Mouse (Mus musculus) adrenal gland, postnatal 10 days (tissue): ENCODE measurements around the gene Rhobtb1. TPM values are rescaled to one million over a fixed set of nuclear protein-coding genes. Genes with fewer than 3 reads are reported as not detected.

Experiments used
- DNase-seq: peaks from one replicate; pipeline ENCODE4 v3.0.0; 2021; ENCODE audit warnings: mixed read lengths
- total RNA-seq, 2 experiments: library from RNA; stranded (reverse); gene quantifications; 2 replicates each; pipeline ENCODE4 v1.2.3; 2021

The Rhobtb1 gene
- total RNA-seq, 2 experiments from 2014 or later, result 22.3 to 25.6 TPM

DNA sequence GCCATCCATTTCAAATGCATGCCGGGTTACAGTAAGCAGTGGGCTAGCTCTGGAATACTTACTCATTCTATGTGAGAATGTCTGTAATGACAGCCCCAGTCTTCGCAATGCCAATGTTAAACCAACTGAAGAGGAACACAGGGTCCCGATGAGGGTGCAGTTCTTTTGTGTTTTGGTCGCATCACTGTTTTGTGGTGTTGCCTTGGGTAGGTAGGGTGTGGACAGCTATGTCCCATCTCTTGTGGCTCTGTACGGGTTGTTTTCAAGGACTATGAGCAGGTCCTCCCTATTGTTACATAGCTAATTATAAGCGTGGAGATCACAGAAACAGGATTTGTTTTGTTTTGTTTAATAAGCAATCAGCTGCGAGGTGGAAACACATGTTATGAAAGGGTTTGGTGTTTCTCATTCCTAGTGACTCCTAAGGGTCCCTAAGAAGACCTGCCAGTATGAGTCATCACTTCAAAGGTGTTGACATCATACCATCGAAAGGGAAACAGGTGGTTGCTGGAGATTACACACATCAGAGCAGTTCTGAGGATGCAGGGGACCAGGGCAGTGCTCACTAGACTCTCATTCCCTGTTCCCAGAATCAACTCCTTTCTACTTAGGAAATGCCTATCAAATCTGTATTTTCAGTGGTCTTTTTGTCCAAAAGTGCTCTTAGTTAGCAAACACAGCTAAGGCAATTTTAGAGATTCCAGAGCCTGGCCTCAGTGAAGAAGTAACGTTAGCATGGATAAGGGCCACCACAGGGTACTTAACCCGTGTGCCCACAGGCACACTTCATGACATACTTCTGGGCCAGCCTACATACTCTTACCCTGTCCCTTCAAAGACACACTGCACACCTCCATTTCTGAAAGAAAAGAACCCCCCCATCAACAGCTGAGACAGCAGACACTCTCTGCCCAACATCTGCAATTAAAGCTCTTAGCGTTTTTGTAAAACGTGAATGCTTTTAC is 124.9 kb downstream of the Rhobtb1 start:
- DNase-seq, result no peak

DNA sequence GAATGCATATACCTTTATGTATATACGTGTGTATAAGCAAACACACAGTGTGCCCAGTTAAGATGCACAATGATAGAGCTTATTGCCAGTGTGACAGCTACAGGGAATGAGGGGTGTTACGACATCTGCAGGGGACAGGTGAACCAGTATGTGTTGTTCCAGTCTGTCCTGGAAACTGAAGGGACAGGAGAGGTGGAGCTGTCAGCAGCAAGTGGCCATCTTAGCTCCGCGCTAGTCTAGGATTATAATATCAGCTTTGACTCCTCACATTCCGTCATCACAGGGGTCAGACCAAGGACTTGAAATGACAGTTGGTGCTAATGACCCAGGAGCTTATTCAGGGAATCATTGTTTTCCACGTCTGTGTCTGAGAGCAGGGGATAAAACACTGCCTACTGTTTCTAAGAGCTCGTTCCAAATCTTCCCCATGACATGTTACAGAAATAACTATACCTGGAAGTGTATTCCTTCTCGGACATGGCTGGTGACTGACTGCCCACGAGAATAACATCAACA is 125.7 kb downstream of the Rhobtb1 start:
- DNase-seq, result no peak

DNA sequence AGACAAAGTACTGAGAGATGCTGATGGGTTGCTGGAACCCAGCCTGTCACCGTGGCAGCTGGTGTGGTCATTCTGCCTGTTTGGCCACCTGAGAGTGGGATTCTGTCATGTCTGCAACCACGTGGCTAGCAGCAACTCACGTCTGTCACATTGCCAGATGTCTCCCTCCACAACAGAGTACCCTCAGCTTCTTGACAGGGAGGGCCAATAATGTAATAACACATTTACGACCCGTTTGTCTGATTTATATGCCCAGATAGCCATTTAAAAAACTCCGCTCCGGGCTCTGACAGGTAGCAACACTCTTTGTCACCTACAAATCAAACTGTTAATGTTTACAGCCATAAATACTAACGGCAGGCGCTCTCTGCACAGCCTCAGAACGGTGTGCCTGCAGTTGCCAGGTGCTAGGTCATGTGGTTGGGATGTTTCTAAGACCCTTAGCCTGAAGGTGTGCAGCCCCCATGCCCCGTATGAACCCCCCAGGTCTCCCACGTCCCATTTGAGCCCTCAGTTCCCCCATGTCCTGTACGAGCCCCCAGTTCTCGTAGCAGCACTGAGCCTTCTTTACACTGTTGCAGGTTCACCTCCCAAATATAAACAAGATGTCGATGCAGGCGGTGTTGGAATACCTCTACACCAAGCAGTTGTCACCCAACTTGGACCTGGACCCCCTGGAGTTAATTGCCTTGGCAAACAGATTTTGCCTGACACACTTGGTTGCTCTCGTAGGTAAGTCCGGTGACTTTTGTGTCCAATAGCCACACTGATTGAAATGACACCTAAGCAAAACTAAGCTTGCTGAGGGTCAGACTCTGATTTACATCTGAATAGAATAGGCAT is 127.8 kb downstream of the Rhobtb1 start:
- no peak for DNase-seq

DNA sequence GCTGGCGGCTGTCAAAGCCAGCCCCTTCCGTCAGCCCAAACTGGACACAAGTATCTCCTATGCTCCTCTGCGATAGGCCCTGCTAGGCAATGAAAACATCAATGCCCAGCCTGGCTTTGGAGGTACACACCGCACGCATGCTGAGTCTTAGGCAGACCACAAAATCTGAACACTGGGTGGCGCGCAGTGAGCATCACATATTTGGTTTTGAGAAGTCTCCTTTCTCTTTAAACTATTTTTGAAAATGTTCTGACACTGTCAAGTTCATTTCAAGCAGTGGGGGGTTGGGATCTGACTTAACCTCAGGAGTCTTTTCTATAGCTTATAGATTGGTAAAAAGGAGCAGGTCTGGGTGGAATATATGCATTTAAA is 128.4 kb downstream of the Rhobtb1 start:
- no peak for DNase-seq

DNA sequence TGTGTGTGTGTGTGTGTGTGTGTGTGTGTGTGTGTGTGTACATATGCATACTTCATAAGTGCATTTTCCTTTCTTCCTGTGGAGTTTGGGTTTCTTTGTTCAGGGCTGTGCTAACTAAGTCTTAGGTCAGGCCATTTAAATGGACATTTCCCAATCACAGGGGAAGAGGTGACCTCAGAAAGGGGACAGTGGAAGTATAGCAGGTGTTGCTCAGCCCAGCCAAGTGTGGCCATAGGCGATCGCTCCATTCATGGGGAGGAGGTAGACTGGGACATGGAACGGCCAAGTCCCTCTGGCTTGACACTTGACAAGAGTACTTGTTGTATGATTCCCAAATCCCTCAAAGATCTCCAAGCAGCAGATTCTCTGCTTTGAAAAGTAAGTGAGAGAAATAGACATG is 135.7 kb downstream of the Rhobtb1 start:
- peak; percentile 35 for DNase-seq

DNA sequence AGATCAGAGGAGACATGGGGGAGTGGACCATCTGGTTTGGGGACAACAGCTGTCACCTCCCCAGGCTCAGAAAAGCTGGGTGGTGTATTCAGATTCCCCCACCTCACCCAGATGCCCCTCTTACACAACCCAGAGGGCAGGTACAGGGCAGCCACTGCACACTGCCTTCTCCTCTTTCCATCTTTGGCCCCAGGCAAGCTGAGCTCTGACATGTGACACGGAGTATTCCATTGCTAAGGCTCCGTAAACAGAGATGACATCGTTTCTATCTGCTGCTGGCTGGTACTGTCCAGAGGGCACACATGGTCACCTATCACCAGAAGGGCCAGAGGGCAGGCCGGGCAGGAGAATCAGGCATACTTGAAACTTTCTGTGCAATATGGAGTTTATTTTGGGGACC is 136.9 kb downstream of the Rhobtb1 start:
- DNase-seq, result no peak

DNA sequence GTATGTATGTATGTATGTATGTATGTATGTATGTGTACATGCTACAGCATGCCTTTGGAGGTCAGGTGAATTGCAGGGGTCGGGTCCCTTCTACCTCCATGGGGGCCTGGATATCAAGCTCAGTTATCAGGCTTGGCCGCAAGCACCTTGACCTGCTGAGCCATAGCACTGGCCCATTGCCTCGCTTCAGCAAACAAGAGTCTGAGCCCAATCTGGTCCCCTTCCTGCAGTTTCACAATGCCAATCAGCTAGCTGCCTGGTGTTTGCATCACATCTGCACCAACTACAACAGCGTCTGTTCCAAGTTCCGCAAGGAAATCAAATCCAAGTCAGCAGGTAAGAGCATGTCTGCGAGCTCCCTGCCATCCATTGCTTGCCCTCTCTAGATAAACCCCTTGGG is 137.5 kb downstream of the Rhobtb1 start:
- peak; percentile 43 for DNase-seq

DNA sequence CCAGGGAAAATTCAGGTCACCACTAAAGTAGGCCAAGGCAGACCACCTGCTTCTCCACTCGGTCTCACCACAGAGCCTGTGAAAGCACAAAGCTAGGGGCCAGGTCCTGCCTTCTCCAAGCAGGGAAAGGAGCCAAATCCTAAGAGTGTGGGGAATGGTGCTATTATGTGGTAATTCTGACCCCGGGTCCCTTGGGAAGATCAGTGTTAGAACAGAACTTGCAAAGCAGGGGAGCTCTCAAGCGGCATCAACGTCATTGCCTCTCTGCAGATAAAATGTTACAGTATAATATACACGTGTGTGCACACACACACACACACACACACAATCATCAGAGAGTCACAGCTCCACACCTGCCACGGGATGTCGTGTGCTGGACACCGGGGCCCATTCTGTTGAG is 139.5 kb downstream of the Rhobtb1 start:
- DNase-seq, result peak; percentile 58

DNA sequence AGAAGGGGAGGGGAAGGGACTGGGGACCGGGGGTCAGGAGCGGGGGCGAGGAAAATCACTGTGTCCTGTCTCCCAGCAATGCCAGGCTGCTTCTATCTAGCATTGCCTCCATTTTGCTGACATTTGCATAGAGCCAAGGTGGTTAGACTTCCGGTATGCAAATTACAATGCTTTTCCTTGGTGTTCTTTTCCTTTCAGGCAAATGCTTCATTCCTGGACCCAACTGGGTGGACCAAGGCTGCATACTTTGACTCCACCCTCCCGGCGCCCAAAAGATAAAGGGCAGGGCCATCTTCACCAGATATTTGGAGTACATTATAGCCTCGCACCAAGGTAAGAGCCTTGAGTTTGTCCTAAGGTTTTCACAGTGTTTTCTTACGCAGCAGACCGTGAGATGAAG is 144.7 kb downstream of the Rhobtb1 start:
- DNase-seq, result no peak

DNA sequence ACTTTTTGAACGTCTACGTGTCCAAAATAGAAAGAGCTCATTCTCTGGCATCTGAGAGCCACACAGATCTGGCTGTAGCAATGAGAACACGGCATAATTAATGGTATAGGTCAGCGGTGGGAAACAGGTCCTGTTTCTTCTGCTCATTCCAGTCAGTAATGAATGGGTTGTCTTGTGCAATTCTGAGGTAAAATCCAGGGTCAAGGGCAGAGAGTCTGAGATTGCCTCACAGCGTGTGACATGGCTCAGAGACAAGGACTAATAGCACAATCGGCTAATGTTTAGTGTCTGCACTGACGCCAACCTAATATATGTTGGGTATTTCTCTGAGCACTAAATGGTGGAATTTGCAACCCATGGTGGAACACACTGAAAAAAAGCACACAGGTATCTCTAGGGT is 148.8 kb downstream of the Rhobtb1 start:
- DNase-seq, result peak; percentile 69

DNA sequence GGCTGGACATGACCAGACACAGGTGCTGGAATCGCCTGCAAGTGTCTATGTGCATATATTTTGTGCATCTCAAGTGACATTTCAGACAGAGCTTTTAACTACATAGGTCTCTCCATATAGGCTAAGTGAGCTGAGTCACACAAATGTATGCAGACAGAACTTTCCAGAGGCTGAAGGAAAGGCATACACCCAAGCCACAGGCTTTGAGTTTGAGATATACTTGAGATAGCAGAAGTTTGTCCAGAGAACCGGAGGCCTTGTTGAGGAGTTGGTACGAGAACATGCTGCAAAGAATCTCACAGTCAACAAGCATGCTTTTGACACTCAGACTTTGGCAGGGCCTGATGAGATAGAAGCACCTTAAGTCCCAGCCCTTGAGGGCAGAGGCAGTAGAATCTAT is 151.4 kb downstream of the Rhobtb1 start:
- DNase-seq, result no peak

DNA sequence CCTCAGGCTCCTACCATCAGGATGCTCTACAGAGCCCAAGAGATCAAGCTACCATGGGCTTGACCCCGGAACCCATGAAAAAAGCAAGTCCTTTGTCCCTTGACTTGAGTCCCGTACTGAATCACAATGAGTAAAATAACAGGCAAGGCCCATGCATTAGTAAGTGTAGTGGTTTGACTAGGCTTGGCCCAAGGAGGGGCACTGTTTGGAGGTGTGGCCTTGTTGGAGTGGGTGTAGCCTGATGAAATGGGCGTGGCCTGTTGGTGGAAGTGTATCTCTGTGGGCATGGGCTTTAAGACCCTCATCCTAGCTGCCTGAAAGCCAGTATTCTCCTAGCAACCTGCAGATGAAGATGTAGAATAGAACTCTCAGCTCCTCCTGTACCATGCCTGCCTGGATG is 153.6 kb downstream of the Rhobtb1 start:
- DNase-seq, result no peak

DNA sequence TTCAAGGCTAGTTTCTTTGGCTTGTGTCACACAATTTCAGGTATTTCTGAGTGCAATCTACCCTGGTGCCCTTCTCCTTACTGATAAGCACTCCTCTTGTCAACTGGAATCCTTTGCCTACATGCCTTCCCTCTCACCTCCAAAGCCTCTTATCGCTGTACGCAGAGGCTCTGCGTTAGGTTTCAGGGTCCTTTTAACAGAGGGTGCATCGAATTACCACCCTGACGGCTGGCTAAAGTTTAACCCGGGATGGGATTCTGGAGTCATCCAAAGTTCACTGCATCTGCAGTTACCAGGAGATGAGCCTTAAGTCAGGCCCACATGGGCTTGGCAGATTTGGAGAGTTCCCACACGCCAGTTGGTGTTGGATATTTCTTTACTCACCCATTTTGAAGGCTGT is 154.4 kb downstream of the Rhobtb1 start:
- DNase-seq, result no peak

DNA sequence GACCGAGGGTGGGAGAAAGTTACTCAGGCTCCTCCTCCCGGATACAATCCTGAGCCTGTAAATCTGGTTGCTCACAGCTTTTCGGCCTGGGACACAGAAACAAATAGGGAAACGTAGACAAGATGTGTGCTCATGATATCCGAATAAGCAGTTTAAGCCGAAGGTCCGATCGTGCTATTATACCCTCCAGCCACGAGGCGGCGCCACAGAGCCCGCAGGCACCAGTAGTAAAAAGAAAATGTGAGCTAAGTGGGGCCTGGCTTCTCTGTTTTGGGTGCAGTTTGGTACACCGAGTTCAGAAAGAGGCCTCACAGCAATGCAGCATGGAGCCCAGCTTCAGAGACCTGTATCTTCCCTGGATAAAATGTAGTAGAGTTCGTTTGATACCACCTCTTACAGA is 155.0 kb downstream of the Rhobtb1 start:
- peak; percentile 62 for DNase-seq

DNA sequence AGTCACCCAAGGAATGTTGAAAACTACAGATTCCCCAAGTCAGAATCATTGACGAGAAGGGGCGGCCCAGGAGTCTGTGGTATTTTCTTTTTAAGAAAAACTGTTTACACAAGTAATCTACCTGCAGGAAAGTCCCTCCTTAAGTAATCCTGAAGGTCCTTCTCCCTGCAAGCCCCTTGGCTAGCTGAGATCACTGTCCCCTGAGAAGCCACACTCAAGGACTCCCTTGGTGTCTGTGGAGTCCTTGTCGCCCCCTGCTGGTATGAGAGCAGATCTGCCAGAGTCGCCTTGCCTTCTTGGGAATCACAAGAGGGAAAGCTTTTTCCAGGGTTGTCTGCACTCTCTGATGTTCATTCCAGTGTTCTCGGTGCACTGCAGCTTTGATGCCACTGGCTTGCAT is 155.8 kb downstream of the Rhobtb1 start:
- peak; percentile 74 for DNase-seq

DNA sequence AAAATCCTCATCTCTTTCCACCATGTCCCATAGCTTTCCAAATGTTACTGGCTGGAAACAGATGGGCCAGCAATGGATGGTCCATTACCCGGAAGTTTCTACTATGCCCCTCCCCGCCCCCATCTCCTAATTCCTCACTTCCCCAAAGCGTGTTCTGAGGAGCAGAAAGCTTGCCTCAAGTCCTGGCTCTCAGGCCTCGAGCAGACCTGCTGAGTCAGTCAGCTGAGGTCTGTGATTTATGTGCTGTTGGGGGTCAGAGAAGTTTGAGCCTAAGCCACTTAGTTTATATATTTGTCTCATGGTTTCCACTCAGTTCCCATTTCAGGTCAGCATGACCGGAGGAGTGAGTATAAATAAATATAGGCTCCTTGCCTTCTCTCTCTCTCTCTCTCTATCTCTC is 157.9 kb downstream of the Rhobtb1 start:
- no peak for DNase-seq

DNA sequence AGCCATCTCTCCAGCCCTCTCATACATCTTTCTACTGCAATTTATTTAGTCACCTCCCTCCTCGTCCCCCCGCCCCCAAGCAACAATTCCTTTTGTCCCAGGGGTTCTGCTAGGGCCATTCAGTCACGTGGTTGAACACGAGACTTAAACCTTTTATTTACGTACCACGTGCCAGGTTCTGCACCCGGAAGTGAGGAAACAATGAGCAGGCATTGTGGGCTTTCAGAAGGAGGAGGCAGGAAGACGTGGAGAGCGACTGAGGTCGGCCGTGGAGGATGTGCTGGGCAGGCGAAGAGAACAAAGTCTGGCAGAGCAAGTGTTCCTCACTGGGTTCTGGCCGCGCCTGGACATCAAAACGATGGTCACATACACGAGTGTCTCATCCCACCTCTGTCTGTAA is 160.6 kb downstream of the Rhobtb1 start:
- DNase-seq, result no peak

DNA sequence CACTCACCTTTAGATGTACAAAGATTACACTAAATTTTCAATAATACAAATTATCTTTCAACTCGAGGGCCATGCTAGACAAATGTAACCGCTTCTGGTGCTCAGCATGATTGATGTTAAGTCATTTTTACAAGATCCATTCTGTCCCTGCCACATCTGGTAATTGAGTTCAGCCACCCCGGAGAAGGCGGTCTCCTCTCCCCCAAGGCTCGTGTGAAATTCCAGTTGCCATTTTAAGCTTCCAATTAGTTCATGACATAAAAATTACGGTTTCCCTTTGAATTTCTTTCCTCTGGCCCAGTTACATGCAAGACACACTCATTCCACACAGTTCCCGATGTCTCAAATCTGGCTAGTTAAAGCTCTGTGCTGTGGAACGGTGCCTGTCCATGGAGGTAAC is 162.7 kb downstream of the Rhobtb1 start:
- no peak for DNase-seq

DNA sequence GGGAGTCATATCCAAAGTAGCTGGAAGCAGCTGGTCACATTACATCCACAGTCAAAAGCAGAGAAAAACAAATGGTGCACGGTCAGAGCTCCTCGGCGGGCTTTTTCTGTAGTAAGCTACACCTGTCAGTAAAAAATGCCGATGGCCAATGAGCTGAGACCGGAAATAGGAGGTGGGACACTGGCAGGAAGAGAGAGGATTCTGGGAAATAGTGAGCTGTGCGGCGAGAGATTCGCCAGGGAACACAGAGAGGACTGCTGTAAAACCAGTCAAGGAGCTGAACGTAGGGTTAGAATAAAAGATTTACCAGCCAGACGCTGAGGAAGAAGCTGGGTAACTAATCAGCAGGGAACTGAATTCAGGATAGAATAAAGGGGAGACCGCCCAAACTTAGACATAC is 167.3 kb downstream of the Rhobtb1 start:
- no peak for DNase-seq

DNA sequence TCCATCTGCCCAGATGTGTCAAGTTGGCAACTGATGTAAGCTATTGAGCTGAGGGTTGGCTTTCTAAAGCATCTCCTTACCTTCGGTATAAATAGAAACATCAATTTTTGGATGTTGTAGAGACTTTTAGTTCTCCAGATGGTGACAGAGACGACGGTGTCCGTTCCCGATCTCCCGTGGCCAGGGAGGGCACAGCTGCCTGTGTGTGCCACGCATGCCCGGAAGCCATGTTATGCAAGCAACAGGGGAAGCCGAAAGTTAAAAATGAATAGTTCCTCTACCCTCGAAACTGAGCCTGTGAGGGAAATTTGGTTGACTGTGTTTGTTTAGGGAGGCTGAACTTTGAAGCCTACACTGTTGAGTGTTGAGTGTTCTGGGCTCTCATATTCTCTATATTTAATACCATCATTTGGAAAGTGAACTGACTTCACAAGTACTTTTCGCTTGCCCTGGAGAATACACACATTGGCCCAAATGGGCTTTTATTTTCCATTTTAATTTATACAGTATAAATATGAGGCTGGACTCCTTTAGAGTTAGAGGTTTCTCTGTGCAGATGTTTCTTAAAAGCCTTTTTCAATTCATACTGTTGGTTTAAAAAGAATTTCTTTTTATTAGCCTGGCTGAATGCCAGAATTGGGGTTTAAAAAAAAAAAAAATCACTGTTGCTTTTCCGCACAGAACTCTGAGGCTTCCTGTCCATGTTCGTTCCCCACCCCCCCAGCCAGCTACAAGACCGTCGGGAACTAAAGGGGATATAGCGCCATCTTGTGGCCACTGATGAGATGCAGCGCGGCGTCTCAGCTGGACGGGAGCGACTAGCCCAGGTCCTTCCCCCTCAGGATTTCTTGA is 169.7 kb downstream of the Rhobtb1 start:
- peak; percentile 91 for DNase-seq

DNA sequence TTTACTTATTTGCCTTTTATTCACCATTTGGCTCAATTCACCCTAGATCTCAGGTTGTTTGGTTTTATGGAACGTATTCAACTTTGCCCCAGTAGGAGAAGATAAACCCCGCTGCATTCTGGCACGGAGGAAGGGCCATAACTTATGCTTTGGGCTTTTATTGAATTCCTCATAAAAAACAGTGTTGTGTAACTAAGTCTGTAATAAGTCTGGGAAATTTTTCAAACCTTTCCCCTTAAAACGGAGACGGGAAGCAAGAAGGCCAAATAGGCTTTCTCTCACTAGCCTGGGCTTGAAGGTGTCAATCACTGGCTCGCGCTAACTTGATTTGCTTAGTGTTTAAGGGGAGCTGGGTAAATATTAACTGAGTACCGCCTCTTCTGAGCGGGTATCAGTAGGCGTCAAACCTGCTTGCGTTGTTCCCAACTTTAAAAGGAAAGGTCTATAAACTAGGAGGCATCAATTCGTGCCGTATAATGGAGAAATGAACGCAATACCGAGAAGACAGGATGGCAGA is 170.3 kb downstream of the Rhobtb1 start:
- no peak for DNase-seq

DNA sequence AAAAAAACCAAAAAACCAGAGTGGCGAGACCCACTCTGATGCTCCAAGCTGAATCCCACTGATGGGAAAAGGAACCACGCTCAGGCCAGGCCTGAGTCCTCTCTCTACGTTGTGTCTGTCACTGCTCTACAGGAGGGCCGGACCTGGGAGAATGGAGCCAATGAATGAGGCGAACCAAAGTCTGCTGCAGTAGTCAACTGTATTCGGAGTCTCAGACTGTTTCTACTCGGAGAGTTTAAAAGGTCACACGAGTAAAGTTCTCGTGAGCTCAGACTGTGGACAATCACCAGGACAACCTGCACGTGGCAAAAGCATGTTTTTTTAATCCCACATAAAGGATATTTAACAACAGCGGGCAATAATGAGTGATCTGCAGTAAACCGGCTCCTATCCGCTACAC is 172.8 kb downstream of the Rhobtb1 start:
- DNase-seq, result no peak
